Mouse (Mus musculus) B cell, adult 62 days (primary cell): ENCODE results near the gene Rimklb. TPM values are rescaled to one million over a fixed set of nuclear protein-coding genes. Genes with fewer than 3 reads are reported as not detected.

Experiments
- total RNA-seq: library from RNA; stranded (reverse); gene quantifications from 4 replicates; pipeline ENCODE4 v1.2.4, GENCODE M21; 2023

Gene Rimklb
- not detected in 4 replicates for total RNA-seq

DNA sequence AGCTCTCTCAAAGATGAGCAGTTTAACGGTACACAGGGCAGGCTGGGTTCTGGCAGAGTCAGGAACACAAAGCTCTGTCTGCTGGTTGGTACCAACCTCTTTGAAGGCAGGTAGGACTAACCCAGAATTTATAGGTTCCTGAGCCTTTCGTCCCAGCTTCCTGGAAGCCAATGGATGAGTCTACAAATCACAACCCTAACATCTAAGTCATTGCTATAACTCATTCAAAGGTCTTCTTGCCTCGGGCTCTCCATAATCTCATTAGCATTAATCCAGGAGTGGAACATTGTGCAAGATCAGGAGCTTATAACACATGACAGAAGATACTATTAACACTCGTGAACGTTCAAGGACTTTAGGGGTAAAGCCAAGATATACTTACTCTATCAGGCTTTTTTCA, at the start of gene Rimklb:
Gene Rimklb (minus strand): TSS at position 101 of the 400 bp plus-strand sequence.

DNA sequence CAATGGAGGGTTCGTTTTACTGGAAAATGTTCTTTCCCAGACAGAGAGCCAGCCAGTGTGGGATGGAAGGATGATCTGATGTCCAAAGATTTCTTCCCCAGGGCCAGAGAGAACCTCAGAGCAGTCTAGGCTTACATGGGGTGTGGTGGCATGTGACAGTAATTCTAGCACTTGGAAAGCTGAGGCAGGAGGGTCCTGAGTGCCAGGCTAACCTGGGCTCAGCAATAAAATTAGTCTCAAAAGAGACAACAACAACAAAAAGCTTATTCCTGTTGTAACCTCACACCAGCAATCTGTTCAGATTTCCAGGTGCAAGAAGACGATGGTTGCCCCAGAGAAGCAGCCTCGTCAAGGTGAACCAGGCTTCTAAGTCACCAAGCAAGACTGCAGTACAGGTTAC, 7.0 kb upstream of the Rimklb start, which contains the start of gene Mfap5:
Gene Mfap5 (plus strand): TSS at position 301 of the 400 bp plus-strand sequence.

Other genes with a start within 250 kb of the Rimklb start
- gene Klrg1, start 215.9 kb downstream of the Rimklb start, total RNA-seq: not detected in 4 replicates
- gene M6pr, start 190.0 kb downstream of the Rimklb start, total RNA-seq: 131 to 142 TPM (median 137 TPM) in 4 replicates
- gene Phc1, start 158.2 kb downstream of the Rimklb start, total RNA-seq: 42.8 to 53.1 TPM (median 49.9 TPM) in 4 replicates
- not detected in 4 replicates for gene Mfap5, start 7.1 kb upstream of the Rimklb start, total RNA-seq
- gene Aicda, start 55.0 kb upstream of the Rimklb start, total RNA-seq: 0.22 to 1.0 TPM (median 0.68 TPM) in 4 replicates
- 69.3 to 92.7 TPM (median 75.8 TPM) in 4 replicates for gene Apobec1, start 103.7 kb upstream of the Rimklb start, total RNA-seq
- not detected in 4 replicates for gene Gdf3, start 111.3 kb upstream of the Rimklb start, total RNA-seq
- not detected in 4 replicates for gene Dppa3, start 127.6 kb upstream of the Rimklb start, total RNA-seq
- not detected in 4 replicates for gene Nanog, start 208.7 kb upstream of the Rimklb start, total RNA-seq